Mouse (Mus musculus) thymus, postnatal 0 days (tissue): ENCODE data around the gene Gsdme. TPM values are rescaled to one million over a fixed set of nuclear protein-coding genes. Genes with fewer than 3 reads are reported as not detected.

Experiments
- DNase-seq: peaks from one replicate; pipeline ENCODE4 v3.0.0-alpha.2; 2015; ENCODE audit warnings: low spot score
- polyA plus RNA-seq: library from polyadenylated mRNA; unstranded; fragments of >200 nt; fragmentation: Nextera tagmentation; extraction: Ambion mirVana; gene quantifications from 2 replicates; pipeline ENCODE4 v1.2.1, GENCODE M21; 2015

Gene Gsdme
- 19.1 and 23.8 TPM in 2 replicates for polyA plus RNA-seq

GRCm38 (mm10) chr6:50263670-50264069 lies at the start of gene Gsdme:
Gsdme (minus strand) TSS chr6:50263862.
- no peak for DNase-seq

- DNase-seq, result peak; percentile 85
These were observed 49.0 kb upstream of the Gsdme start for GRCm38 (mm10) chr6:50312647-50313046.

GRCm38 (mm10) chr6:50309019-50309418 lies 45.4 kb upstream of the Gsdme start:
- peak; percentile 45 for DNase-seq

- DNase-seq, result no peak
These were observed 43.0 kb upstream of the Gsdme start for GRCm38 (mm10) chr6:50306625-50307024.

- peak; percentile 65 for DNase-seq
These were observed 41.4 kb upstream of the Gsdme start for GRCm38 (mm10) chr6:50304949-50305491.

GRCm38 (mm10) chr6:50301121-50301520 lies 37.5 kb upstream of the Gsdme start:
- no peak for DNase-seq

- peak; percentile 37 for DNase-seq
These were observed 37.0 kb upstream of the Gsdme start for GRCm38 (mm10) chr6:50300622-50301021.

- DNase-seq, result no peak
These were observed 35.4 kb upstream of the Gsdme start for GRCm38 (mm10) chr6:50299071-50299470.

GRCm38 (mm10) chr6:50297671-50298070 lies 34.0 kb upstream of the Gsdme start:
- no peak for DNase-seq

- no peak for DNase-seq
These were observed 31.5 kb upstream of the Gsdme start for GRCm38 (mm10) chr6:50295136-50295535.

- peak; percentile 92 for DNase-seq
These were observed 30.5 kb upstream of the Gsdme start for GRCm38 (mm10) chr6:50294128-50294527.

GRCm38 (mm10) chr6:50291650-50292049 lies 28.0 kb upstream of the Gsdme start:
- DNase-seq, result no peak

- DNase-seq, result no peak
These were observed 23.2 kb upstream of the Gsdme start for GRCm38 (mm10) chr6:50286881-50287280.

- no peak for DNase-seq
These were observed 16.0 kb upstream of the Gsdme start for GRCm38 (mm10) chr6:50279642-50280041.

- no peak for DNase-seq
These were observed 10.3 kb upstream of the Gsdme start for GRCm38 (mm10) chr6:50273947-50274346.

GRCm38 (mm10) chr6:50273416-50273815 lies 9.8 kb upstream of the Gsdme start:
- no peak for DNase-seq

GRCm38 (mm10) chr6:50262310-50262709 lies 1.4 kb downstream of the Gsdme start:
- DNase-seq, result no peak

GRCm38 (mm10) chr6:50261922-50262261 lies 1.8 kb downstream of the Gsdme start:
- DNase-seq, result no peak

GRCm38 (mm10) chr6:50261201-50261921 lies 2.3 kb downstream of the Gsdme start:
- DNase-seq, result peak; percentile 75

GRCm38 (mm10) chr6:50255356-50255755 lies 8.3 kb downstream of the Gsdme start:
- no peak for DNase-seq

- DNase-seq, result no peak
These were observed 8.9 kb downstream of the Gsdme start for GRCm38 (mm10) chr6:50254723-50255184.

GRCm38 (mm10) chr6:50252690-50253089 lies 11.0 kb downstream of the Gsdme start:
- DNase-seq, result peak; percentile 84

- DNase-seq, result no peak
These were observed 15.9 kb downstream of the Gsdme start for GRCm38 (mm10) chr6:50247791-50248190.
